Mouse (Mus musculus) macrophage (primary cell): ENCODE data around the gene Gm10334. TPM values are rescaled to one million over a fixed set of nuclear protein-coding genes. Genes with fewer than 3 reads are reported as not detected.
"Not testable (repeated sequence)": the region's sequence is repeated elsewhere in the genome, so short reads cannot be mapped to it uniquely, and the experiment has no call there.

Experiments used
- H3K27ac ChIP-seq: fragments of 350-480 bp; formaldehyde crosslinking; 2 replicates; pipeline ENCODE4 v1.9.0; 2021
- H3K36me3 ChIP-seq: fragments of 350-480 bp; formaldehyde crosslinking; 2 replicates; pipeline ENCODE4 v1.9.0; 2021; ENCODE audit errors: inconsistent target
- H3K4me3 ChIP-seq: fragments of 350-480 bp; formaldehyde crosslinking; 2 replicates; pipeline ENCODE4 v1.9.0; 2021; ENCODE audit errors: inconsistent target
- H3K79me2 ChIP-seq: fragments of 350-480 bp; formaldehyde crosslinking; 2 replicates; pipeline ENCODE4 v1.9.0; 2021; ENCODE audit errors: inconsistent target
- WGBS: methylation state at CpG from one replicate; pipeline ENCODE4 v1.1.7; 2026; ENCODE audit warnings: inconsistent platforms; ENCODE audit not compliant: missing documents; 5-methylcytosine and 5-hydroxymethylcytosine counted together
- polyA plus RNA-seq: library from polyadenylated mRNA; stranded (reverse); fragments of 250-400 nt; gene quantifications from 3 replicates; pipeline ENCODE4 v1.2.4, GENCODE M21; 2018; ENCODE audit warnings: inconsistent platforms
- total RNA-seq, 78 experiments: library from RNA; depleted of rRNA; stranded (reverse); fragments of 250-400 nt; gene quantifications; 1 replicate in 9 of 78; 2 replicates in 24 of 78; 3 replicates in 43 of 78; 4 replicates in 2 of 78; pipeline ENCODE4 v1.2.4; 2018; ENCODE audit warnings: inconsistent platforms in 56 of 78

The Gm10334 gene
- total RNA-seq (2018; cell fraction: chromatin; rRNA removed) = not detected
- not detected for total RNA-seq (2018; cell fraction: cytosol; rRNA removed)
- not detected for total RNA-seq (2018; cell fraction: nucleus; rRNA removed)
- polyA plus RNA-seq = not detected in 3 replicates

DNA sequence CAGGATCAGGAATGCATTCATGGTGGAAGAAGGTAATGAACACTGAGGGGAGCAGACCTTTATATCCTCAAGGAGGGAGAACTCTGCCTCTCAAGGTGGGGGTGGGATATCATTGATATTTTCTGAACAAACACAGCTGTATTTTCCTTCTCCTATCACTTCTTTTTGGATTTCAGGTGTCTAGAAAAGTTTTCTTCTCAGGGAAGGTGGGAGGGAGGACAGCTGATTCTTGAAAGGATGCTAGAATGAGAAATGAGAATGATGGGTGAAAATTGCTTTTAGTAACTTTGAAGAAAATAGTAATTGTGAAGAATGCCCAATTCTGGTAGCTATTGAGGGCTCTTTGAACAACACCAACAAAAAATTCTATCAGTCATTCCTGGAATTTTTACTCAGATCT is at the start of gene Gm10334:
Gene Gm10334, minus strand, starts transcription at position 101 of the 400 bp plus-strand sequence.
- not testable (repeated sequence) for H3K79me2 ChIP-seq, H3K4me3 ChIP-seq, H3K36me3 ChIP-seq, H3K27ac ChIP-seq

DNA sequence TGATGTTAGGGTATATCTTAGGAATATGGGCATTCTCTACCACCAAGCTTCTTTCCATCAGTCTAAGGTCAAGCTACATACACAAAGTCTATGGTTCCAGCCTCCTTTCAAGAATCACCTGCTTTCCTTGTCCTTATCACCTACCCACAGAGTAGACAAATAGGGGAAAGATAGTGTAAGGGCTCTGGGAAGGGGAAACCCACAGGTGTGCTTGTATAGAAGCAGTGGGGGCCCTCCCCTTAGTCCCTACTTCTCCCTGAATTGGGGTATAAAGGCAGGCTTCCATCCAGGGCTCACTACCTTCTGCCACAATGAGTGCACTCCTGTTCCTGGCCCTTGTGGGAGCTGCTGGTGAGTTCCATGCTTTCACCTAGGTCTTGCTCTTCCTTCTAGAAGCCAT is 12.7 kb upstream of the Gm10334 start, which contains the start of gene Prss1:
Gene Prss1, plus strand, starts transcription at position 301 of the 400 bp plus-strand sequence.
- not testable (repeated sequence) for H3K4me3 ChIP-seq, H3K27ac ChIP-seq, H3K36me3 ChIP-seq, H3K79me2 ChIP-seq

- not testable (repeated sequence) for H3K27ac ChIP-seq, H3K36me3 ChIP-seq, H3K79me2 ChIP-seq, H3K4me3 ChIP-seq
- no CpG with 5 or more reads among the region's 2 CpGs for WGBS
These were observed 3.7 kb downstream of the Gm10334 start for GRCm38 (mm10) chr6:41442261-41442660.

Other genes starting within 250 kb of the Gm10334 start
- not detected in 3 replicates for gene Try4, start 143.9 kb downstream of the Gm10334 start, polyA plus RNA-seq
- gene Try5, start 129.3 kb downstream of the Gm10334 start, polyA plus RNA-seq = not detected in 3 replicates
- gene Try10, start 92.0 kb downstream of the Gm10334 start, polyA plus RNA-seq = not detected in 3 replicates
- not detected in 3 replicates for gene Prss3, start 68.5 kb downstream of the Gm10334 start, polyA plus RNA-seq
- not detected in 3 replicates for gene Gm5771, start 53.8 kb downstream of the Gm10334 start, polyA plus RNA-seq
- gene Prss1, start 12.8 kb upstream of the Gm10334 start, polyA plus RNA-seq = not detected in 3 replicates
- gene Prss2, start 75.6 kb upstream of the Gm10334 start, polyA plus RNA-seq = not detected in 3 replicates
- 0.25 to 0.49 TPM (median 0.26 TPM) in 3 replicates for gene Ephb6, start 159.3 kb upstream of the Gm10334 start, polyA plus RNA-seq
- gene Trpv6, start 190.3 kb upstream of the Gm10334 start, polyA plus RNA-seq = not detected in 3 replicates
- gene Trpv5, start 234.6 kb upstream of the Gm10334 start, polyA plus RNA-seq = not detected in 3 replicates
- gene Llcfc1, start 238.3 kb upstream of the Gm10334 start, polyA plus RNA-seq = not detected in 3 replicates